Mouse (Mus musculus) NIH3T3 (cell line): ENCODE data around the gene Tmem52.

Experiments
- DNase-seq: peaks from one replicate; pipeline ENCODE4 v3.0.0-alpha.2; 2012; ENCODE audit warnings: low read depth

Gene Tmem52

GRCm38 (mm10) chr4:155510981-155511380 lies 42.1 kb downstream of the Tmem52 start:
- DNase-seq, result peak; percentile 35

- no peak for DNase-seq
Measured at GRCm38 (mm10) chr4:155514810-155515209, 45.9 kb downstream of the Tmem52 start.

- no peak for DNase-seq
Measured at GRCm38 (mm10) chr4:155517948-155518517, 49.1 kb downstream of the Tmem52 start.
